Comparison of ENCODE assay signal across 9 mouse cellular contexts in the genomic region with DNA sequence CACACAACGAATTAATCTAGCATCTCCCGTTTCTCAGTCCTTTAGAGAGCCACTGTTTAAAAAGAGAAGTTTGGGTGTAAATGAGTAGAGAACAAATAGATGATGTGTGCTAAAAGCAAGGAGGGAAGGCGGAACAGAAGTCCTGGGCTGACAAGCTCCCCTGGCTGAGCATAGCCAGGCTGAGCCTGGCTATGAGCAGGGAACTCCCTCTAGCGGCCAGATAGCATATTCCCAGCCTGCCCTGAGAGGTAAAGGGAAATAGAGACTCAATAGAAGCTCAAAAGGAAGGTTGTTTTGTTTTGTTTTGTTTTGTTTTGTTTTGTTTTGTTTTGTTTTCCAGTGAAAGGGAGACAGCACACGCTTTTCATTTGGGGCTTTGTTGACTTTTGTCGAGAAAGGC. TPM values are rescaled to one million over a fixed set of nuclear protein-coding genes. Genes with fewer than 3 reads are reported as not detected.
DNase-seq lines count a peak whose midpoint lies in the region; ATAC-seq and TF ChIP-seq lines count a peak whose summit lies in the region.
"Had no signal": no experiment of that assay in that cellular context is flagged by ENCODE, and none has a peak within 500 bp of the region (broad histone marks: within the 10 kb centered on the region; RNA-seq: fewer than 3 reads in every experiment).

No protein-coding gene starts in this region.

- no peaks in the 10 kb centered on the region for H3K9me3 ChIP-seq in forebrain, embryonic 12.5 days
- no peaks in the 10 kb centered on the region for H3K9me3 ChIP-seq in intestine, postnatal 0 days (ENCODE audit: control insufficient read depth)
- no peaks in the 10 kb centered on the region for H3K9me3 ChIP-seq in liver, embryonic 13.5 days (replicated peaks)

- no peak overlapping the region for H3K9ac ChIP-seq in forebrain, embryonic 12.5 days
- no peak overlapping the region for H3K9ac ChIP-seq in intestine, postnatal 0 days (ENCODE audit: low read depth, low read length)
- no peak overlapping the region for H3K9ac ChIP-seq in liver, embryonic 13.5 days

- no peak overlapping the region for H3K27ac ChIP-seq in forebrain, embryonic 12.5 days
- no peak overlapping the region for H3K27ac ChIP-seq in intestine, postnatal 0 days (ENCODE audit: low read depth, low read length)
- H3K27ac ChIP-seq in liver, embryonic 13.5 days: no peak overlapping the region
- H3K27ac ChIP-seq in olfactory bulb, adult 2 months (ENCODE audit: insufficient read depth, low read depth, low read length): no peak overlapping the region

- H3K4me3 ChIP-seq in forebrain, embryonic 12.5 days (replicated peaks): no peak overlapping the region
- no peak overlapping the region for H3K4me3 ChIP-seq in intestine, postnatal 0 days (ENCODE audit: low read depth, low read length)
- no peak overlapping the region for H3K4me3 ChIP-seq in liver, embryonic 13.5 days (replicated peaks)
- H3K4me3 ChIP-seq in olfactory bulb, adult 2 months (ENCODE audit: insufficient read depth, low read depth, low read length): no peak overlapping the region

- TF ChIP-seq POLR2A in olfactory bulb, adult 2 months (IDR thresholded peaks at IDR 0.05; ENCODE audit: insufficient read depth, low read depth, low read length): no peak

- H3K36me3 ChIP-seq in forebrain, embryonic 12.5 days (replicated peaks): no peaks in the 10 kb centered on the region
- peaks cover 15% of the 10 kb centered on the region; the same call in 1 of the 2 replicates for H3K36me3 ChIP-seq in intestine, postnatal 0 days (ENCODE audit: control insufficient read depth, insufficient read depth)
- H3K36me3 ChIP-seq in liver, embryonic 13.5 days: no peaks in the 10 kb centered on the region

- H3K4me1 ChIP-seq in forebrain, embryonic 12.5 days: no peaks in the 10 kb centered on the region
- H3K4me1 ChIP-seq in intestine, postnatal 0 days (replicated peaks; ENCODE audit: control insufficient read depth, insufficient read depth, low read length): no peaks in the 10 kb centered on the region
- H3K4me1 ChIP-seq in liver, embryonic 13.5 days (replicated peaks): no peaks in the 10 kb centered on the region
- H3K4me1 ChIP-seq in olfactory bulb, adult 2 months (ENCODE audit: control insufficient read depth, insufficient read depth, low read length): peaks cover 3% of the 10 kb centered on the region; the same call in 1 of the 2 replicates

- H3K4me2 ChIP-seq in forebrain, embryonic 12.5 days: no peak overlapping the region
- H3K4me2 ChIP-seq in intestine, postnatal 0 days (replicated peaks; ENCODE audit: low read depth): no peak overlapping the region
- no peak overlapping the region for H3K4me2 ChIP-seq in liver, embryonic 13.5 days

- peak; percentile 62 to 64 for DNase-seq in B cell, adult 2 months
- peak; percentile 43 to 59 for DNase-seq in CD8-positive naive resting alpha-beta T cell, adult 2 months (ENCODE audit: low read depth in 2 of 2, low spot score in 2 of 2)
- peak; percentile 30 for DNase-seq in c-Kit-positive CD71-positive TER-119-negative erythroid progenitor cells, embryonic 14.5 days (ENCODE audit: low read depth)
- DNase-seq in liver, embryonic 13.5 days: peak; percentile 6

- WGBS in forebrain, embryonic 12.5 days: 34% methylated on average over 6 of the region's 6 CpGs
- 30% methylated on average over 6 of the region's 6 CpGs for WGBS in intestine, postnatal 0 days
- WGBS in liver, embryonic 13.5 days (ENCODE audit: insufficient replicate concordance): 20% methylated on average over 6 of the region's 6 CpGs
- 22% methylated on average over 6 of the region's 6 CpGs for WGBS in olfactory bulb, adult 2 months

- TF ChIP-seq CTCF in intestine, postnatal 0 days (IDR thresholded peaks at IDR 0.05; ENCODE audit: low read depth): peak; percentile 90
- TF ChIP-seq CTCF in olfactory bulb, adult 2 months (IDR thresholded peaks at IDR 0.05; ENCODE audit: insufficient read depth, low read depth, low read length): peak; percentile 56; the same call in 1 of the 2 replicates

- H3K27me3 ChIP-seq in forebrain, embryonic 12.5 days: 0 out of 2 replicates have a peak, but pooled peaks cover 7% of the 10 kb centered on the region
- H3K27me3 ChIP-seq in intestine, postnatal 0 days (replicated peaks; ENCODE audit: control insufficient read depth, insufficient read depth, low read length): no peaks in the 10 kb centered on the region
- H3K27me3 ChIP-seq in liver, embryonic 13.5 days: no peaks in the 10 kb centered on the region; the same call in 1 of the 2 replicates

- 0 out of 2 replicates have a peak, but pooled peaks have one; percentile 53 for ATAC-seq in forebrain, embryonic 12.5 days (ENCODE audit: low FRiP score)
- no peak for ATAC-seq in intestine, postnatal 0 days
- ATAC-seq in liver, embryonic 13.5 days (ENCODE audit: low read depth): no peak
- ATAC-seq in erythroid progenitor cell, adult 5-6 weeks (replicated peaks; ENCODE audit: low FRiP score, poor library complexity, severe bottlenecking): no peak

RNA-seq across cellular contexts. Expression of a gene that starts 8.9 kb away (rescaled TPM):
- 0.15 TPM in 1 of 2 replicates, not detected in the other for polyA plus RNA-seq in forebrain, embryonic 12.5 days (2016; fragmentation: Nextera tagmentation; extraction: Ambion mirVana)
- 42.0 and 48.5 TPM in 2 replicates for polyA plus RNA-seq in intestine, postnatal 0 days (2015; fragmentation: Nextera tagmentation; extraction: Ambion mirVana)
- not detected in 2 replicates for polyA plus RNA-seq in liver, embryonic 13.5 days (2015; fragmentation: Nextera tagmentation; extraction: Ambion mirVana)
- not detected in 2 replicates for polyA plus RNA-seq in olfactory bulb, adult 2 months (2012; ENCODE audit: insufficient read depth, insufficient read length, low replicate concordance, missing spikeins)
- not detected in 2 replicates for total RNA-seq in erythroid progenitor cell, adult 5-6 weeks (2015; ENCODE audit: low replicate concordance)
- total RNA-seq in erythroid progenitor cell, adult 5-6 weeks (2017; ENCODE audit: low replicate concordance): not detected in 2 replicates
- total RNA-seq: left cerebral cortex, postnatal 36 days had no signal

Comparison
In these comparisons a context has a peak if more than half of its experiments do, and no peak if none do; other contexts are left out.
1. DNase-seq: peak in every context shown above with its lines; median percentile 63 in B cell, adult 2 months; 51 in CD8-positive naive resting alpha-beta T cell, adult 2 months; 30 in c-Kit-positive CD71-positive TER-119-negative erythroid progenitor cells, embryonic 14.5 days; 6 in liver, embryonic 13.5 days.
2. RNA of a gene that starts 8.9 kb away (polyA plus RNA-seq): 42.0 to 48.5 TPM in intestine, postnatal 0 days; 0.15 TPM in forebrain, embryonic 12.5 days, not detected in liver, embryonic 13.5 days and not detected in olfactory bulb, adult 2 months; every median in the first group is over 10 times any median in the second.